Mouse (Mus musculus) cortical plate, adult 2 months (tissue): ENCODE data around the gene Map3k3. TPM values are rescaled to one million over a fixed set of nuclear protein-coding genes. Genes with fewer than 3 reads are reported as not detected.

Source experiments
- H3K27ac ChIP-seq: fragments of 200-500 bp; 2 replicates; pipeline ENCODE4 v1.5.1; 2012; ENCODE audit warnings: low read length, control low read depth, inconsistent platforms; ENCODE audit not compliant: insufficient read depth
- H3K4me1 ChIP-seq: fragments of 200-500 bp; 2 replicates; pipeline ENCODE4 v1.6.1; 2011; ENCODE audit warnings: low read length; ENCODE audit not compliant: control insufficient read depth, insufficient read depth
- H3K4me3 ChIP-seq: fragments of 200-500 bp; 2 replicates; pipeline ENCODE4 v1.5.1; 2011; ENCODE audit warnings: mild to moderate bottlenecking, low read length, control low read depth; ENCODE audit not compliant: insufficient read depth
- CTCF ChIP-seq: fragments of 200-500 bp; IDR thresholded peaks from 2 replicates; pipeline ENCODE4 v1.5.1; 2011; ENCODE audit warnings: mild to moderate bottlenecking, control low read depth, low read length; ENCODE audit not compliant: insufficient read depth; ENCODE audit errors: extremely low read depth
- POLR2A ChIP-seq: fragments of 200-500 bp; IDR thresholded peaks from 2 replicates; pipeline ENCODE4 v1.6.1; 2011; ENCODE audit warnings: mild to moderate bottlenecking, low read length, control low read depth; ENCODE audit not compliant: insufficient read depth; ENCODE audit errors: extremely low read depth
- polyA plus RNA-seq: library from polyadenylated mRNA; depleted of rRNA; stranded (reverse); fragments of >200 nt; gene quantifications from 2 replicates; pipeline ENCODE4 v1.2.3, GENCODE M21; 2012

Map3k3 gene
- polyA plus RNA-seq, 1 experiment, result 32.3 TPM

- Histone ChIP-seq H3K4me1 (no peaks in the 10 kb centered on the region; the same call in 1 of the 2 replicates), H3K27ac (no peak overlapping the region), H3K4me3 (no peak overlapping the region)
- TF ChIP-seq CTCF (no peak), POLR2A (no peak)
These were observed 77.8 kb downstream of the Map3k3 start for GRCm38 (mm10) chr11:106162237-106162636.

- TF ChIP-seq CTCF, result no peak
- TF ChIP-seq POLR2A, result no peak
- Histone ChIP-seq H3K4me1 (no peaks in the 10 kb centered on the region), H3K27ac (no peak overlapping the region), H3K4me3 (no peak overlapping the region)
These were observed 79.1 kb downstream of the Map3k3 start for GRCm38 (mm10) chr11:106163546-106163945.

GRCm38 (mm10) chr11:106164601-106165180 lies 80.3 kb downstream of the Map3k3 start:
- Histone ChIP-seq H3K4me3 (no peak overlapping the region), H3K4me1 (no peaks in the 10 kb centered on the region), H3K27ac (no peak overlapping the region)
- TF ChIP-seq CTCF (no peak), POLR2A (no peak)

GRCm38 (mm10) chr11:106167435-106167834 lies 83.0 kb downstream of the Map3k3 start:
- no peak overlapping the region for H3K27ac ChIP-seq
- H3K4me1 ChIP-seq, result no peaks in the 10 kb centered on the region
- H3K4me3 ChIP-seq, result no peak overlapping the region
- no peak for TF ChIP-seq POLR2A
- no peak for TF ChIP-seq CTCF

GRCm38 (mm10) chr11:106170807-106171206 lies 86.4 kb downstream of the Map3k3 start:
- no peak overlapping the region for H3K4me3 ChIP-seq
- TF ChIP-seq POLR2A (no peak), CTCF (no peak)
- H3K4me1 ChIP-seq, result peaks cover 1% of the 10 kb centered on the region; the same call in 1 of the 2 replicates
- H3K27ac ChIP-seq, result no peak overlapping the region

- Histone ChIP-seq H3K4me1 (peaks cover 1% of the 10 kb centered on the region; the same call in 1 of the 2 replicates), H3K27ac (no peak overlapping the region), H3K4me3 (no peak overlapping the region)
- TF ChIP-seq POLR2A (no peak), CTCF (no peak)
These were observed 88.8 kb downstream of the Map3k3 start for GRCm38 (mm10) chr11:106173228-106173627.

GRCm38 (mm10) chr11:106174372-106174771 lies 90.0 kb downstream of the Map3k3 start:
- Histone ChIP-seq H3K4me1 (peaks cover 5% of the 10 kb centered on the region), H3K4me3 (no peak overlapping the region), H3K27ac (no peak overlapping the region)
- TF ChIP-seq POLR2A (no peak), CTCF (no peak)

- no peak overlapping the region for H3K27ac ChIP-seq
- H3K4me1 ChIP-seq, result peaks cover 6% of the 10 kb centered on the region
- TF ChIP-seq POLR2A (no peak), CTCF (no peak)
- H3K4me3 ChIP-seq, result no peak overlapping the region
These were observed 90.7 kb downstream of the Map3k3 start for GRCm38 (mm10) chr11:106175081-106175480.

- H3K4me3 ChIP-seq, result no peak overlapping the region
- TF ChIP-seq CTCF (no peak), POLR2A (no peak)
- H3K4me1 ChIP-seq, result peaks cover 8% of the 10 kb centered on the region
- no peak overlapping the region for H3K27ac ChIP-seq
These were observed 92.0 kb downstream of the Map3k3 start for GRCm38 (mm10) chr11:106176372-106176771.

GRCm38 (mm10) chr11:106178036-106178782 lies 93.8 kb downstream of the Map3k3 start:
- Histone ChIP-seq H3K4me3 (no peak overlapping the region), H3K4me1 (peaks cover 8% of the 10 kb centered on the region), H3K27ac (no peak overlapping the region; the same call in 1 of the 2 replicates)
- no peak for TF ChIP-seq CTCF
- no peak for TF ChIP-seq POLR2A
